Mouse (Mus musculus) limb, embryonic 11.5 days (tissue): ENCODE data around the gene Rbfox1. TPM values are rescaled to one million over a fixed set of nuclear protein-coding genes. Genes with fewer than 3 reads are reported as not detected.

Experiments used
- ATAC-seq: fragments of 200-750 bp; cut with Nextera tagmentation; 2 replicates; pipeline ENCODE4 v1.8.0; 2017; ENCODE audit warnings: low read depth; ENCODE audit not compliant: insufficient number of reproducible peaks, low FRiP score, low TSS enrichment
- DNase-seq: peaks from one replicate; pipeline ENCODE4 v3.0.0-alpha.2; 2015; ENCODE audit warnings: low spot score
- H3K27ac ChIP-seq: fragments of 300-500 bp; sonication (generic); replicated peaks from 2 replicates; pipeline ENCODE4 v1.5.1; 2014; ENCODE audit warnings: low read depth, mild to moderate bottlenecking, low read length
- H3K27me3 ChIP-seq: fragments of 300-500 bp; sonication (generic); 2 replicates; pipeline ENCODE4 v1.6.1; 2014; ENCODE audit warnings: mild to moderate bottlenecking, low read length, mixed read lengths; ENCODE audit not compliant: control insufficient read depth, insufficient read depth
- H3K36me3 ChIP-seq: fragments of 300-500 bp; sonication (generic); 2 replicates; pipeline ENCODE4 v1.6.1; 2014; ENCODE audit warnings: mild to moderate bottlenecking, low read length, moderate library complexity, mixed read lengths; ENCODE audit not compliant: control insufficient read depth, insufficient read depth
- H3K4me1 ChIP-seq: fragments of 300-500 bp; sonication (generic); 2 replicates; pipeline ENCODE4 v1.6.1; 2014; ENCODE audit warnings: low read length, mixed read lengths; ENCODE audit not compliant: control insufficient read depth, insufficient read depth
- H3K4me2 ChIP-seq: fragments of 300-500 bp; sonication (generic); 2 replicates; pipeline ENCODE4 v1.6.1; 2014; ENCODE audit warnings: low read depth, mild to moderate bottlenecking, moderate library complexity; ENCODE audit not compliant: severe bottlenecking
- H3K4me3 ChIP-seq: fragments of 300-500 bp; sonication (generic); 2 replicates; pipeline ENCODE4 v1.5.1; 2014; ENCODE audit warnings: low read depth, low read length
- H3K9ac ChIP-seq: fragments of 300-500 bp; sonication (generic); 2 replicates; pipeline ENCODE4 v1.6.1; 2014; ENCODE audit warnings: mild to moderate bottlenecking, low read length
- H3K9me3 ChIP-seq: fragments of 300-500 bp; sonication (generic); 2 replicates; pipeline ENCODE4 v1.6.1; 2016; ENCODE audit warnings: low read length; ENCODE audit not compliant: control insufficient read depth
- WGBS: fragments of 180-500 bp; shearing (Covaris S2); extraction: QIAGEN DNeasy Blood & Tissue Kit; methylation state at CpG from one replicate; pipeline ENCODE4 v1.1.7; 2014; 5-methylcytosine and 5-hydroxymethylcytosine counted together
- polyA plus RNA-seq: library from polyadenylated mRNA; unstranded; fragments of >200 nt; fragmentation: Nextera tagmentation; extraction: Ambion mirVana; gene quantifications from 2 replicates; pipeline ENCODE4 v1.2.1, GENCODE M21; 2014

Rbfox1 gene
- polyA plus RNA-seq, 1 experiment from 2014 or later, result 0.81 TPM

- ATAC-seq, result no peak
- H3K4me2 ChIP-seq, result no peak overlapping the region
- H3K9me3 ChIP-seq, result no peaks in the 10 kb centered on the region
- no peak for DNase-seq
- H3K36me3 ChIP-seq, result no peaks in the 10 kb centered on the region
- H3K4me3 ChIP-seq, result no peak overlapping the region
- WGBS, result 57% methylated on average over 4 of the region's 4 CpGs
- H3K27ac ChIP-seq, result no peak overlapping the region
- no peaks in the 10 kb centered on the region for H3K27me3 ChIP-seq
- H3K9ac ChIP-seq, result no peak overlapping the region
- H3K4me1 ChIP-seq, result no peaks in the 10 kb centered on the region
Observed at GRCm38 (mm10) chr16:6284317-6284716, 399.2 kb downstream of the Rbfox1 start.

GRCm38 (mm10) chr16:6287699-6288098, 402.5 kb downstream of the Rbfox1 start:
- WGBS, result 79% methylated on average over 2 of the region's 2 CpGs
- H3K27ac ChIP-seq, result no peak overlapping the region
- ATAC-seq, result no peak

GRCm38 (mm10) chr16:6300112-6300511, 415.0 kb downstream of the Rbfox1 start:
- H3K9ac ChIP-seq, result no peak overlapping the region
- ATAC-seq (no peak), DNase-seq (no peak)
- no peak overlapping the region for H3K27ac ChIP-seq
- H3K9me3 ChIP-seq, result no peaks in the 10 kb centered on the region
- no peak overlapping the region for H3K4me3 ChIP-seq
- no peaks in the 10 kb centered on the region for H3K27me3 ChIP-seq
- no peaks in the 10 kb centered on the region for H3K4me1 ChIP-seq
- H3K4me2 ChIP-seq, result no peak overlapping the region
- WGBS, result 77% methylated on average over 5 of the region's 5 CpGs
- H3K36me3 ChIP-seq, result no peaks in the 10 kb centered on the region

More at GRCm38 (mm10) chr16:6287699-6288098, 402.5 kb downstream of the Rbfox1 start:
- H3K4me2 ChIP-seq, result no peak overlapping the region
- DNase-seq, result no peak
- no peaks in the 10 kb centered on the region for H3K36me3 ChIP-seq
- H3K4me3 ChIP-seq, result no peak overlapping the region
- no peaks in the 10 kb centered on the region for H3K4me1 ChIP-seq
- H3K9ac ChIP-seq, result no peak overlapping the region
- H3K9me3 ChIP-seq, result no peaks in the 10 kb centered on the region
- H3K27me3 ChIP-seq, result no peaks in the 10 kb centered on the region

- Histone ChIP-seq H3K9me3 (no peaks in the 10 kb centered on the region), H3K36me3 (no peaks in the 10 kb centered on the region), H3K4me2 (no peak overlapping the region), H3K9ac (no peak overlapping the region), H3K4me3 (no peak overlapping the region), H3K27ac (no peak overlapping the region), H3K27me3 (no peaks in the 10 kb centered on the region), H3K4me1 (no peaks in the 10 kb centered on the region)
- DNase-seq (no peak), ATAC-seq (no peak)
- 77% methylated on average over 1 of the region's 1 CpGs for WGBS
Observed at GRCm38 (mm10) chr16:6303082-6303481, 417.9 kb downstream of the Rbfox1 start.

- Histone ChIP-seq H3K36me3 (no peaks in the 10 kb centered on the region), H3K27me3 (no peaks in the 10 kb centered on the region), H3K27ac (no peak overlapping the region), H3K4me3 (no peak overlapping the region), H3K9ac (no peak overlapping the region), H3K4me2 (no peak overlapping the region), H3K4me1 (no peaks in the 10 kb centered on the region), H3K9me3 (no peaks in the 10 kb centered on the region)
- no peak for ATAC-seq
- no peak for DNase-seq
Observed at GRCm38 (mm10) chr16:6309940-6310339, 424.8 kb downstream of the Rbfox1 start.

GRCm38 (mm10) chr16:6310744-6311678, 425.9 kb downstream of the Rbfox1 start:
- Histone ChIP-seq H3K9ac (no peak overlapping the region), H3K4me1 (no peaks in the 10 kb centered on the region), H3K36me3 (no peaks in the 10 kb centered on the region), H3K9me3 (no peaks in the 10 kb centered on the region), H3K4me3 (no peak overlapping the region), H3K27me3 (no peaks in the 10 kb centered on the region), H3K27ac (no peak overlapping the region), H3K4me2 (no peak overlapping the region)
- no peak for ATAC-seq
- WGBS, result 85% methylated on average over 18 of the region's 18 CpGs
- DNase-seq, result no peak

GRCm38 (mm10) chr16:6313689-6314088, 428.5 kb downstream of the Rbfox1 start:
- no peaks in the 10 kb centered on the region for H3K36me3 ChIP-seq
- H3K9me3 ChIP-seq, result no peaks in the 10 kb centered on the region
- no peaks in the 10 kb centered on the region for H3K27me3 ChIP-seq
- 88% methylated on average over 6 of the region's 6 CpGs for WGBS
- H3K4me3 ChIP-seq, result no peak overlapping the region
- no peaks in the 10 kb centered on the region for H3K4me1 ChIP-seq
- DNase-seq, result no peak
- no peak overlapping the region for H3K4me2 ChIP-seq
- no peak for ATAC-seq
- no peak overlapping the region for H3K27ac ChIP-seq
- H3K9ac ChIP-seq, result no peak overlapping the region

- DNase-seq (no peak), ATAC-seq (no peak)
- 67% methylated on average over 1 of the region's 1 CpGs for WGBS
- no peak overlapping the region for H3K27ac ChIP-seq
- H3K9me3 ChIP-seq, result no peaks in the 10 kb centered on the region
- no peaks in the 10 kb centered on the region for H3K27me3 ChIP-seq
- H3K36me3 ChIP-seq, result no peaks in the 10 kb centered on the region
- no peak overlapping the region for H3K4me2 ChIP-seq
- H3K4me3 ChIP-seq, result no peak overlapping the region
- H3K4me1 ChIP-seq, result no peaks in the 10 kb centered on the region
- H3K9ac ChIP-seq, result no peak overlapping the region
Observed at GRCm38 (mm10) chr16:6324832-6325231, 439.7 kb downstream of the Rbfox1 start.
